Mouse (Mus musculus): ENCODE measurements around the gene Dtx3l. TPM values are rescaled to one million over a fixed set of nuclear protein-coding genes. Genes with fewer than 3 reads are reported as not detected.
"Not testable (repeated sequence)": the region's sequence is repeated elsewhere in the genome, so short reads cannot be mapped to it uniquely, and the experiment has no call there.

The Dtx3l gene
- polyA plus RNA-seq, 1 experiment from 2014 or later = 48.3 TPM

DNA sequence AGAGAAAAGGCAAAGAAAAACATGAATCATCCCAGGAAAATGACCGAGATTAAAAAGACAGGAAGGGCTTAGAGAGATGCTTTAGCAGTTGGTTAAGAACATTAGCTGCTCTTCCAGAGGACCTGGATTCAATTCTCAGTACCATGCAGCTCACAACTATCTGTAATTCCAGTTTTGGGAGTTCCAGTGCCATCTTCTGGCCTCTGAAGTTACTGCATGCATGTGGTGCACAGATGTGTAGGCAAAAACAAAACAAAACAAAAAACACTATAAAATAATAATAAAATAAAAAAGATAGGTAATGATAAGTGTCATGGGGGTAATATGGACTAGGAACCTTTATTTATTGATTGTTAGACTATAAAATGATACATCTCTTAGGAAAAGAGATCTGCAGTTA is 25.4 kb downstream of the Dtx3l start:
- Histone ChIP-seq H3K4me3 (ENCODE audit: inconsistent target) (no peak overlapping the region), H3K36me3 (ENCODE audit: inconsistent target) (no peaks in the 10 kb centered on the region)
- WGBS (ENCODE audit: missing documents) = 87% methylated on average over 1 of the region's 1 CpGs

DNA sequence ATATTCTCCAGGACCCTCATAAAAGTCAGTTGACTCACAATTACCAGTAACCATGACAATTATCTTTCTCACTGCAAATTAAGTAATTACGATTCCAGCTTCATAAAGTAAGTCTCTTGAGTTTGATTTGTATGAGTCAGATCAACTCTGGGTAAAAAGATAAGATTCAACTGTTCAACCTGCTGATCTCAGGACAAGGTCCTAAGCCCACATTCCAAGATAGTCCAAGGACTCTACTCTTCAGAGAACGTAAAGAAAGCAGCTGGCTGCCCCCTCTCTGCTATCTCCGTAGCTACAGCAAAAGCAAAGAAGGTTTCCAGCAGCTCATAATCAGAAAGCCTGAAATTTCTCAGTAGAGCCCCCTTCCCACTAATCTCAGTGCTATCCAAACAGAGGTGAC is 27.5 kb downstream of the Dtx3l start:
- no peaks in the 10 kb centered on the region for H3K79me2 ChIP-seq (ENCODE audit: inconsistent target)
- H3K4me3 ChIP-seq (ENCODE audit: inconsistent target) = no peak overlapping the region
- no peak overlapping the region for H3K27ac ChIP-seq
- H3K36me3 ChIP-seq (ENCODE audit: inconsistent target) = no peaks in the 10 kb centered on the region
- 95% methylated on average over 3 of the region's 3 CpGs for WGBS (ENCODE audit: missing documents)

More for the DNA sequence above, 25.4 kb downstream of the Dtx3l start:
- no peaks in the 10 kb centered on the region for H3K79me2 ChIP-seq (ENCODE audit: inconsistent target)
- H3K27ac ChIP-seq = no peak overlapping the region

DNA sequence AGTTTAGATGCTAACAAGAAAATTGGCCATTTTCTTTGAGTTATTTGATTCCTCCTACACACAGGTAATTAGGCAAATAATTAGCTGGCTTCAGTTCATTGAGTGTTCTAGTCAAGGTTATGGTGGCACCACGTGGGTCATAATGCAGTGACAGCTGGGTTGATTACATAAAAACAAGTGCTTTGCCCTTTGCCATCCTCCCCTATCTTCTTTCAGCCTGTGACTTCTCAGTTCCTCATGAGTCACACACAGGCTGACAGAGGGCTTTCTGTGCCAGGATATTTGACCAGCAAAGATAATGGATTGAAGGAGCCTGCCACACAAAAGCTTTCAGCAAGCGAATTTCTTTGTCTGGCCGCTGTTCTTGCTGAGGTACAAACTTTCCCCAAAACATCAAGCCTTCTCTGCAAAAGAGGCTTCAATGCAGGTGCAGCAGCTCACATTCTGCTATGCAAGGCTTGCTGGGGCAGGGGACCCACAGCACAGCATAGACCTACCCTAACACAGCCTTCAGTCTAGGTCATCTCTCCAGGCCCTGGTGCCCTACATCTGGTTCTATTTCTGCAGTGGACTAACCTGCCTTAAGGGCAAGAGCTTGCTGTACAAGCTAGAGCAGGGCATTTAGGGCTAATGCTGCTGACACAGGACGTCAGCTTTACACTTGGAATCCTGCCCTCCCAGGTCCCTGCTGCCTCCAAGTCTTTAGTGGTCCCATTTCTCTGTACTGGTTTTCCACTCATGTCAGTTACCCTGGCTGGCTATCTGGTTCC is 31.3 kb downstream of the Dtx3l start:
- Histone ChIP-seq H3K4me3 (ENCODE audit: inconsistent target) (no peak overlapping the region), H3K36me3 (ENCODE audit: inconsistent target) (no peaks in the 10 kb centered on the region), H3K79me2 (ENCODE audit: inconsistent target) (no peaks in the 10 kb centered on the region), H3K27ac (peak overlapping the region; percentile 50)
- WGBS (ENCODE audit: missing documents) = 54% methylated on average over 4 of the region's 4 CpGs

DNA sequence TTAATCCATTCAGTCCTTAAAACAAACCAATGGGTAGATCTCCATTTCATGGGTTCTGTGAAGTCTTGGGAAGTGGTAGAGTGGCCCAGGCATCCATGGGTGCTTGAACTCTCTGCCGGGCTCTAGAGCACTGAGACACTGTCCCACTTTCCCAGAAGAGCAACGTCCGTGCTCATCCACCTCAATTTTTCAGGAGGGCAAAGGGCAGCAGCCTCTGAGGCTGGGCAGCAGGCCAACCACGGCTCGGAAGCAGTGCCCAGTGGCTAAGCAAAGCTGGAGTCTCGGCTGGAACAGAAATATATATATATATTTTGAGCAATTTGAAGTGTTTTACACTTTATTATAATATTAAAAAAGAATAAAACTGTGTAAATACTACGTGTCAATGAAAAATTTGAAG is 32.1 kb downstream of the Dtx3l start:
- Histone ChIP-seq H3K4me3 (ENCODE audit: inconsistent target) (no peak overlapping the region), H3K27ac (0 out of 2 replicates have a peak overlapping the region, but pooled peaks have one; percentile 50), H3K79me2 (ENCODE audit: inconsistent target) (no peaks in the 10 kb centered on the region), H3K36me3 (ENCODE audit: inconsistent target) (no peaks in the 10 kb centered on the region)
- WGBS (ENCODE audit: missing documents) = 91% methylated on average over 5 of the region's 7 CpGs

DNA sequence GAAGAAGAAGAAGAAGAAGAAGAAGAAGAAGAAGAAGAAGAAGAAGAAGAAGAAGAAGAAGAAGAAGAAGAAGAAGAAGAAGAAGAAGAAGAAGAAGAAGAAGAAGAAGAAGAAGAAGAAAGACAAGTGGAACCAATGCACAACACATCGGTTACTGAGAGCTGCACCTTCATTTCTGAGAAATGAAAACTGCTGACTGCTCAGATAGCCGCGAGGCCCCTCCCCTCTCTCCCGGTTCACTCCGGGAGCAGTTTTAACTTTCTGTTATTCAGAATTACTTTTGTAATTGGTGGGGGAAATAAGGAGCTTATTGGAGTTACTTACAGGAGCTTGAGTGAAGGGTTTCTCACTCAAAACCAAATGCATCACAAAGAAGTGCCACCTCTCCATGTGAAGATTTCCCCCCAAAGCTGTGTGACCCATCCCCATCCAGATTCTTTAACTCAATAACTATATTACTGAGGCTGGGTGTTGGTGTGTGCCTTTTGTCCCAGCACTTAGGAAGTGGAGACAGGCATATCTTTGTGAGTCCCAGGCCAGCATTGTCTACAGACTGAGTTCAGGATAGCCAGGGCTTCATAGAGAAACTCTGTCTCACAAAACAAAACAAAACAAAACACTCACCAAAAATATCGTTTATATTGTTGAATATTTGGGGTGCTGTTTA is 33.0 kb downstream of the Dtx3l start:
- Histone ChIP-seq H3K79me2 (ENCODE audit: inconsistent target) (no peaks in the 10 kb centered on the region), H3K4me3 (ENCODE audit: inconsistent target) (no peak overlapping the region), H3K36me3 (ENCODE audit: inconsistent target) (no peaks in the 10 kb centered on the region), H3K27ac (no peak overlapping the region)
- 77% methylated on average over 6 of the region's 6 CpGs for WGBS (ENCODE audit: missing documents)

DNA sequence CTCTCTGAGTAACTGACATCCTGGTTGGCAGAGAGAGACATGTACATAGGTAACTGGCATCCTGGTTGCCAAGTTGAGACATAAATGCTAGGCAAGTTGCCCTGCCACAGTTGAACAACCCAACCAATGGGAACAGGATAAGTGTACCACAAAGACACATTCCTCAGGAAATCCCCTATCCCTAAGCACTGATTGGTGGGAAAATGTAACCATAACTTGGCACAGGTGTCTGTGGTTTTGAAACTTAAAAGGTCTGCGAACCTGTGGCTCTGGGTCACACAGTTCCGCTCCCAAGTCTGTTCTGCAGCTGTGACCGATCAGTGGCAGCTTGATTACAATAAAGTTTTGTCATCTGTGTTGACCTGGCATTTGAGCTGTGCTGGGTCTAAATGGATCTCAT is 33.6 kb downstream of the Dtx3l start:
- no peak overlapping the region for H3K27ac ChIP-seq
- 78% methylated on average over 3 of the region's 3 CpGs for WGBS (ENCODE audit: missing documents)
- no peaks in the 10 kb centered on the region for H3K79me2 ChIP-seq (ENCODE audit: inconsistent target)
- H3K4me3 ChIP-seq (ENCODE audit: inconsistent target) = no peak overlapping the region
- no peaks in the 10 kb centered on the region for H3K36me3 ChIP-seq (ENCODE audit: inconsistent target)

DNA sequence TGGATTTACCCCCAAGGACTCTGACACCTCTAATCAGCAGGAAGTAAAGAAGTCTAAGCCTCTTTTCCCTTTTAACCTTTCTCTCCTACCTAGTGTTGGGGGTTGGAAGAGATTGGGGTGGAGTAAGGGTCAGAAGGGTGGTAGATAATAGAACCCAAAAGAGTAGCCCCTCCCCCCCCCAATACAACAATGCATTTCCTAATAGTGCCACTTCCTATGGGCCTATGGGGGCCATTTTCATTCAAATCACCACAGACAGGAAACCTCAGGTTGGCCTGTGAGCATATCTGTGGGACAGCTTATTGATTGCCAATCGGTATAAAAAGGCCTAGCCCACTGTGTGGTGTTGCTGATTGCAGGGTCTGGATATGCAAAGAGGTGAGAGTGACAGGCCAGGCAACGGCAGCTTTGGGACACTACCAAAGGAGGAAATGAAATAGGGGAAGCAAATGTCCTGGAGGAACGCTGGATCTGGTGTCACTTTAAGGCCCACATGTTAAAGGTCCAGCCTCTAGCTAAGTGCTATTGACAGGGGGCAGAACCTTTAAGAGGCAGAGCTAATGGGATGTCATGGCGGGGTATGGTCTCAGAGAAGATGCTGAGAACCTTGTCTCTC is 34.7 kb downstream of the Dtx3l start:
- no peak overlapping the region for H3K4me3 ChIP-seq (ENCODE audit: inconsistent target)
- H3K27ac ChIP-seq = peak overlapping the region; percentile 77
- WGBS (ENCODE audit: missing documents) = 2% methylated on average over 3 of the region's 4 CpGs
- no peaks in the 10 kb centered on the region for H3K36me3 ChIP-seq (ENCODE audit: inconsistent target)
- no peaks in the 10 kb centered on the region for H3K79me2 ChIP-seq (ENCODE audit: inconsistent target)

DNA sequence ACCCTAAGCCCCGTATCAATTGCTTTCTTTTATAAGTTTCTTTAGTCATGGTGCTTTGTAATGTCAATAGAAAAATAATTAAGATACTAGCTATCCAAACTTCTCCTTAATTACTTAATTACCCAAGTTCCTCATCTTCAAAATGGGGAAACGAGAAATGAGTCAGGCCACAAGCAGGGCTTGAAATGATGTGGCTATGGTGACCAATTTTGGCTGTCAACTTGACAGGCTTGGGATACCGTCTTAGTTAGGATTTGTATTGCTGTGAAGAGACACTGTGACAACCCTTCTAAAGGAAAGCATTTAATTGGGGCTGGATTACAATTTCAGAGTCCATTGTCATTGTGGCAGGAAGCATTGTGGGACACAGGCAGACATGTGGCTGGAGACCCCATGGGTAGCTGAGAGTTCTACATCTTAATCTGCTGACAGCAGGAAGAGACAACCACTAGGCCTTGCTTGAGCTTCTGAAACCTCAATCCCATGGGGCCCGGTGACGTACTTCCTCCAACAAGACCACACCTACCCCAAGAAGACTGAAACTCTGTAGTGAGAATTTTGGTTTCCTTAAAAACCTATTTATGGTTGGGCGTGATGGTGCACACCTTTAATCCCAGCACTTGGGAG is 35.8 kb downstream of the Dtx3l start:
- no peak overlapping the region for H3K4me3 ChIP-seq (ENCODE audit: inconsistent target)
- peak overlapping the region; percentile 77 for H3K27ac ChIP-seq
- H3K36me3 ChIP-seq (ENCODE audit: inconsistent target) = no peaks in the 10 kb centered on the region
- 31% methylated on average over 6 of the region's 6 CpGs for WGBS (ENCODE audit: missing documents)
- no peaks in the 10 kb centered on the region for H3K79me2 ChIP-seq (ENCODE audit: inconsistent target)

DNA sequence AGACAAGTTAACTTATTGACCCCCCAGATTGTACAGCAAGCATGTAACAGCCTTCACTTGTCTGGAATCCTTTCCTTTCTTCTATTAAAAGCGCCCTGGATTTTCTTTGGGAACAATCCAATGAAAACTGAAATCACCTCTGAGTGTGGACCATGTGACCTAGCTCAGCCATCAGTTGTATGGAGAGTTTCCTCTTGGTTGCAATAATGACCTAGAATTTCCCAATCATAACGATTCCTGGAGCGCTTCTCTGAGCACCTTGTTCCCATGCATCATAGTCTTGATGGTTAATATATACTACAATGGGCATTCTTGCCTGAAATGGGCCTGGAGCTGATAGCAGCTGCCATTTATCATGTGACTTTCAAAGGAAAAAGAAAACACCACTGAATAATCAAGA is 38.4 kb downstream of the Dtx3l start:
- Histone ChIP-seq H3K27ac (no peak overlapping the region), H3K4me3 (ENCODE audit: inconsistent target) (no peak overlapping the region), H3K36me3 (ENCODE audit: inconsistent target) (no peaks in the 10 kb centered on the region), H3K79me2 (ENCODE audit: inconsistent target) (no peaks in the 10 kb centered on the region)
- WGBS (ENCODE audit: missing documents) = 80% methylated on average over 3 of the region's 3 CpGs

DNA sequence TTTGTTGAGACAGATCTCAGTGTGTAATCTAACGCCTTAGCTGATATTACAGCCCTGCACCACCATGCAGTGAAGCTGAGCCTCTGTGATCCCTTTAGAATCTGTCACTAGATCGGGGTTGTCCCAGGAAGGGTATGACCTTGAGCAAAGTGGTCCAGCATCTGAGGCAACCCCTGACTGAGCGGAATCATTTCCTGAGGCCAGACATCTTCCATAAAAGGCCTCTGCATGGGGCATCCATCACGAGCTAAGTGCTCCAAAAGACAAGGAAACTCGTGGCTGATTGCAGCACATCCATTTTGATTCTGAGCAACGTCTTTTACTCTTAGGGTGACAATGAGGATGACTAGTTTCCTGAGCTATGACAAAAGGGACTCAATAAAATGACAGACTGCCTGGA is 44.0 kb downstream of the Dtx3l start:
- H3K79me2 ChIP-seq (ENCODE audit: inconsistent target) = no peaks in the 10 kb centered on the region
- 84% methylated on average over 6 of the region's 6 CpGs for WGBS (ENCODE audit: missing documents)
- no peaks in the 10 kb centered on the region for H3K36me3 ChIP-seq (ENCODE audit: inconsistent target)
- no peak overlapping the region for H3K4me3 ChIP-seq (ENCODE audit: inconsistent target)
- no peak overlapping the region for H3K27ac ChIP-seq

DNA sequence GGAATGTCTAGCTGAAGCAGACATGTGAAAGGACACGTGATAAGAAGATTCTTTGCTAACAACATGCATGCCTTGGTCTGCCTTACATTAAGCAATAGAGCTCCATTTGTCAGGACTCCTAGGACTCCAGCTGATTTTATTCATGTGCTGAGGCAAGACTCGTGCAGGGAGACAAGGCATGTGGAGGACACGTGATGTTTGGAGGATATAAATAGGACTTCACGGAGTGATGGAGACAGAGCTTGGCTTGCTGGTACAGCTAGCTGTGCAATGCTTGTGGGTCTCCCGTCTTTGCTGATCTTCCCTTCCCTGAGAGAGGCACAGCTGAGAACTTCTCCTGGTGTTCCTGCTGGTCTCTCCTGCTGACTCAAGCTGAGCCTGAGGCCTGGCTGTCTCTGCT is 47.3 kb downstream of the Dtx3l start:
- H3K27ac ChIP-seq; H3K36me3 ChIP-seq (ENCODE audit: inconsistent target); H3K4me3 ChIP-seq (ENCODE audit: inconsistent target); H3K79me2 ChIP-seq (ENCODE audit: inconsistent target): not testable (repeated sequence)
- WGBS (ENCODE audit: missing documents) = 76% methylated on average over 5 of the region's 5 CpGs

DNA sequence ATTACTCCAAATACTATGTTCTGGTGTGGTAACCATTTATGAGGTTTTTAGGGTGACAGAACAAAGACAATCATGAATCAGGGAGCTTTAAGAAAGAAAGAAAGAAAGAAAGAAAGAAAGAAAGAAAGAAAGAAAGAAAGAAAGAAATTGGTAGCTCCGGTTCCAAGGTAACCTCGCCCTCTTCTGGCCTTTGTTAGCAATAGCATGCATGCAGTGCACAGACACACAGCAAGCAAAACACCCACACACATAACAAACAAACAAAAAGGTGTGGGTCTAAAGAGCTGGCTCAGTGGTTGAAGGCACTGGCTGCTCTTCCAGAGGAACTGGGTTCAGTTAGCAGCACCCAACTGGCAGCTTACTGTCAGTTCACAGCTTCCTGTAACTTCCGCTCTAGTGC is 48.3 kb downstream of the Dtx3l start:
- no peaks in the 10 kb centered on the region for H3K36me3 ChIP-seq (ENCODE audit: inconsistent target)
- WGBS (ENCODE audit: missing documents) = 84% methylated on average over 3 of the region's 3 CpGs
- no peak overlapping the region for H3K4me3 ChIP-seq (ENCODE audit: inconsistent target)
- no peaks in the 10 kb centered on the region for H3K79me2 ChIP-seq (ENCODE audit: inconsistent target)
- no peak overlapping the region for H3K27ac ChIP-seq

DNA sequence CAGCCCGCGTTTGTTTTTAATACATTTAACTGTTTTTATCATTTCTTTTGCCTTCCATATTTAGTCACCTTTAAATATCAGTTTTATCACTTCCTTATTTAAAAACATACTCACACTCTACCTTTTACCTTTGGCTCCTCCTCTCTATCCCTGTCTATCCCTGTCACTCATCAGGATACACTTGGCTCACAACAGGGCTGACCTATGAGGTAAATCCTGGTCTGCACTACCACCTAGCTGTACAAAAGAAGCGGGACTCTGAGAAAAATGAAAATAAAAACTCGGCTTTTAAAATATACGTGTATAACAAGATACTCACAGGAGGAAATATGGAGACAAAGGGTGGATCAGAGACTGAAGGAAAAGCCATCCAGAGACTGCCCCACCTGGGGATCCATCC is 50.0 kb downstream of the Dtx3l start:
- Histone ChIP-seq H3K36me3 (ENCODE audit: inconsistent target) (no peaks in the 10 kb centered on the region), H3K27ac (no peak overlapping the region), H3K79me2 (ENCODE audit: inconsistent target) (no peaks in the 10 kb centered on the region), H3K4me3 (ENCODE audit: inconsistent target) (no peak overlapping the region)
- WGBS (ENCODE audit: missing documents) = 95% methylated on average over 5 of the region's 5 CpGs

DNA sequence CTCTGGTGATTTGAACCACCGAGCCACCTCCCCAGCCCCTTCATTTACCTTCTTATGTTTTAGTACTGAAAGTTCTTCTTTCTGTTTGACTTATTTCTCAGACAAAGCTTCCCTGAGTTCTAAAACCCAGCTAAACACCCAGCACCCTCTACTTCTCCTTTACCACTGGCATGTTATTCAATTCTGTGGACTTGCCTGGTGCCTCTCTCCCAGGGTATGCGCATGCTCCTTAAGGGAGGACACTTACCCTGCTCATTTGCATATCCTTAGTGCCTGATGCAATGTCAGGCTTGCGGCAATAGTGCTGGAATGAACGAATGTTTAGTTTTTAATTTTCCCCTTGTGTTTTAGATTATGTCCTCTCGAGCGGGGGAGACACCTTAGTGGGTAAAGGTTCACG is 50.8 kb downstream of the Dtx3l start:
- 74% methylated on average over 7 of the region's 7 CpGs for WGBS (ENCODE audit: missing documents)
- H3K27ac ChIP-seq = no peak overlapping the region
- H3K36me3 ChIP-seq (ENCODE audit: inconsistent target) = no peaks in the 10 kb centered on the region
- H3K4me3 ChIP-seq (ENCODE audit: inconsistent target) = no peak overlapping the region
- H3K79me2 ChIP-seq (ENCODE audit: inconsistent target) = no peaks in the 10 kb centered on the region
